Mouse (Mus musculus): ENCODE results near the gene Upk2.
A peak's percentile ranks its signal among the peaks of the same experiment; 100 is the strongest.

Gene Upk2

GRCm38 (mm10) chr9:44488416-44488815, 33.6 kb upstream of the Upk2 start:
- no peak for DNase-seq

GRCm38 (mm10) chr9:44487441-44487840, 32.7 kb upstream of the Upk2 start:
- no peak for DNase-seq

GRCm38 (mm10) chr9:44486741-44487421, 32.1 kb upstream of the Upk2 start:
- peak; percentile 26 for DNase-seq

- peak; percentile 76 for DNase-seq
These were observed 31.6 kb upstream of the Upk2 start for GRCm38 (mm10) chr9:44486335-44486734.

GRCm38 (mm10) chr9:44485516-44486161, 30.9 kb upstream of the Upk2 start:
- DNase-seq, result no peak

GRCm38 (mm10) chr9:44485105-44485515, 30.3 kb upstream of the Upk2 start:
- DNase-seq, result no peak

- DNase-seq, result no peak
These were observed 29.7 kb upstream of the Upk2 start for GRCm38 (mm10) chr9:44484311-44485104.

GRCm38 (mm10) chr9:44483510-44484044, 28.8 kb upstream of the Upk2 start:
- peak; percentile 84 for DNase-seq

GRCm38 (mm10) chr9:44483041-44483509, 28.3 kb upstream of the Upk2 start:
- DNase-seq, result no peak

- DNase-seq, result peak; percentile 98
These were observed 27.8 kb upstream of the Upk2 start, which contains the start of gene Bcl9l for GRCm38 (mm10) chr9:44482552-44482951. Bcl9l (plus strand) TSS chr9:44482825.

- no peak for DNase-seq
These were observed 27.3 kb upstream of the Upk2 start for GRCm38 (mm10) chr9:44482112-44482511.

- peak; percentile 94 for DNase-seq
These were observed 25.1 kb upstream of the Upk2 start for GRCm38 (mm10) chr9:44479628-44480428.

- DNase-seq, result peak; percentile 95
These were observed 24.3 kb upstream of the Upk2 start for GRCm38 (mm10) chr9:44478959-44479605.

GRCm38 (mm10) chr9:44478229-44478921, 23.6 kb upstream of the Upk2 start:
- DNase-seq, result peak; percentile 95

- DNase-seq, result peak; percentile 84
These were observed 22.8 kb upstream of the Upk2 start for GRCm38 (mm10) chr9:44477339-44478228.

- no peak for DNase-seq
These were observed 21.2 kb upstream of the Upk2 start for GRCm38 (mm10) chr9:44475936-44476335.

GRCm38 (mm10) chr9:44474327-44474726, 19.6 kb upstream of the Upk2 start:
- no peak for DNase-seq

- DNase-seq, result peak; percentile 26
These were observed 18.4 kb upstream of the Upk2 start for GRCm38 (mm10) chr9:44473184-44473583.

GRCm38 (mm10) chr9:44468800-44469199, 14.0 kb upstream of the Upk2 start:
- no peak for DNase-seq

- DNase-seq, result no peak
These were observed 13.4 kb upstream of the Upk2 start for GRCm38 (mm10) chr9:44468224-44468623.

All from retina, postnatal 1 day (tissue).